Mouse (Mus musculus) stomach, postnatal 0 days (tissue): ENCODE data around the gene Mecom.

Experiments
- CTCF ChIP-seq: IDR thresholded peaks from 2 replicates; pipeline ENCODE4 v1.5.1; 2016; ENCODE audit warnings: antibody characterized with exemption, low read depth, mild to moderate bottlenecking, moderate library complexity
- EP300 ChIP-seq: optimal IDR thresholded peaks from 2 replicates; pipeline ENCODE3; 2016; ENCODE audit warnings: antibody characterized with exemption

- TF ChIP-seq CTCF (no peak), EP300 (no peak)
Measured at GRCm38 (mm10) chr3:30361190-30361589, 186.6 kb downstream of the Mecom start.
